Mouse (Mus musculus): ENCODE results near the gene Miga1. TPM values are rescaled to one million over a fixed set of nuclear protein-coding genes. Genes with fewer than 3 reads are reported as not detected.

Miga1 gene
- total and polyA plus RNA-seq, 2 experiments from 2014 or later: 18.7 to 28.2 TPM

DNA sequence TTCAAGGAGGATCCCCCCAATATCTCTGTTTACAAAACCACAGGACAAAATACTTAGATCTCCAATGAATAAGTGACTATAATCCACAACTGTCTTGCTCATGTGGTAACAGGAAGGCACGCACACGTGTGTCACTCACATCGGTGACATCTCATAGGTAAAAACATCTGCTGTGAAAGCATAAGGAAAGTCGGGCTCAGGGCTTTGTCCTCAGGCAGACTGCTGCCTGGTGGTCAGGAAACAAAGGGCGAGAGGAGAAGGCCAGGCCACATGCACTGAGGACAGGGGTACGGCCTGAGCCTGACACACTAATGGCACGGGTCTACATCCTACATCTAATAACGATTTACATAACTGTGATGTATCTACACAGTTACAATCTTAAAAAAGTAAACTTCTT is 65.2 kb downstream of the Miga1 start:
- Histone ChIP-seq H3K27ac (ENCODE audit: low read depth, low read length) (no peak overlapping the region), H3K9me3 (ENCODE audit: low read length) (no peaks in the 10 kb centered on the region), H3K36me3 (ENCODE audit: insufficient read depth, low read length) (peaks cover 15% of the 10 kb centered on the region), H3K9ac (replicated peaks; ENCODE audit: low read length, poor library complexity, severe bottlenecking) (no peak overlapping the region), H3K27me3 (ENCODE audit: insufficient read depth, low read length) (no peaks in the 10 kb centered on the region), H3K4me2 (ENCODE audit: low read depth, low read length, poor library complexity, severe bottlenecking) (no peak overlapping the region), H3K4me3 (ENCODE audit: low read depth, low read length) (no peak overlapping the region), H3K4me1 (ENCODE audit: insufficient read depth, low read length) (no peaks in the 10 kb centered on the region)
- no peak for TF ChIP-seq CTCF (IDR thresholded peaks at IDR 0.05)
- ATAC-seq (ENCODE audit: low FRiP score) (no peak), DNase-seq (ENCODE audit: low spot score) (no peak)
- 75% methylated on average over 8 of the region's 8 CpGs for WGBS

GRCm38 (mm10) chr3:152272974-152273685 is 67.1 kb downstream of the Miga1 start:
- 67% methylated on average over 20 of the region's 20 CpGs for WGBS
- TF ChIP-seq CTCF (IDR thresholded peaks at IDR 0.05): no peak
- Histone ChIP-seq H3K9ac (replicated peaks; ENCODE audit: low read length, poor library complexity, severe bottlenecking) (no peak overlapping the region), H3K36me3 (ENCODE audit: insufficient read depth, low read length) (peaks cover 15% of the 10 kb centered on the region), H3K27ac (ENCODE audit: low read depth, low read length) (no peak overlapping the region), H3K9me3 (ENCODE audit: low read length) (no peaks in the 10 kb centered on the region), H3K4me2 (ENCODE audit: low read depth, low read length, poor library complexity, severe bottlenecking) (no peak overlapping the region), H3K4me1 (ENCODE audit: insufficient read depth, low read length) (no peaks in the 10 kb centered on the region), H3K4me3 (ENCODE audit: low read depth, low read length) (no peak overlapping the region), H3K27me3 (ENCODE audit: insufficient read depth, low read length) (no peaks in the 10 kb centered on the region)
- no peak for ATAC-seq (ENCODE audit: low FRiP score)
- no peak for DNase-seq (ENCODE audit: low spot score)

DNA sequence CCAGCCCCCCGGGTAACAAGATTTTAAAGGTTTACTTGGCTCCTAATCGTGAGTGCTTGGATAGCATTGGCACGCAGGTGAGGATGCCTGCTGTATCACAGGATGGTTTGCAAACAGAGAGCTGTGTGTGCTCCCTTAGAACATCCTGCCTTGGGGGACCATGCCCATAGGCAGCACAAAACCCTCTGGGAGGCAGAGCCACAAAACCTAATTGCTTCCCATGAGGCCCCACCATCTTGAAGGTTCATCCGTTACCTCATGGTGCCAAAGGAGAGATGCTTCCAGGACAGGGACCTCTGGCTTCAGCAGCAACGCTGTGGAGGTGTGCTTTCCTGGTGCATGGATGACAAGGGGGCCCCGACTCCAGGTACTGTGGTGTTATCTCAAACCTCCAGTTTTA is 68.3 kb downstream of the Miga1 start:
- peaks cover 15% of the 10 kb centered on the region for H3K36me3 ChIP-seq (ENCODE audit: insufficient read depth, low read length)
- no peaks in the 10 kb centered on the region for H3K27me3 ChIP-seq (ENCODE audit: insufficient read depth, low read length)
- no peak overlapping the region for H3K4me3 ChIP-seq (ENCODE audit: low read depth, low read length)
- no peak overlapping the region for H3K27ac ChIP-seq (ENCODE audit: low read depth, low read length)
- H3K4me2 ChIP-seq (ENCODE audit: low read depth, low read length, poor library complexity, severe bottlenecking): no peak overlapping the region
- DNase-seq (ENCODE audit: low spot score) (no peak), ATAC-seq (ENCODE audit: low FRiP score) (no peak)
- no peak for TF ChIP-seq CTCF (IDR thresholded peaks at IDR 0.05)
- H3K9ac ChIP-seq (replicated peaks; ENCODE audit: low read length, poor library complexity, severe bottlenecking): no peak overlapping the region
- H3K4me1 ChIP-seq (ENCODE audit: insufficient read depth, low read length): no peaks in the 10 kb centered on the region
- H3K9me3 ChIP-seq (ENCODE audit: low read length): no peaks in the 10 kb centered on the region
- 79% methylated on average over 6 of the region's 6 CpGs for WGBS

- H3K4me1 ChIP-seq (ENCODE audit: insufficient read depth, low read length): no peaks in the 10 kb centered on the region
- H3K4me2 ChIP-seq (ENCODE audit: low read depth, low read length, poor library complexity, severe bottlenecking): no peak overlapping the region
- no peak overlapping the region for H3K27ac ChIP-seq (ENCODE audit: low read depth, low read length)
- H3K36me3 ChIP-seq (ENCODE audit: insufficient read depth, low read length): peaks cover 11% of the 10 kb centered on the region
- H3K4me3 ChIP-seq (ENCODE audit: low read depth, low read length): no peak overlapping the region
- no peak for DNase-seq (ENCODE audit: low spot score)
- WGBS: 85% methylated on average over 10 of the region's 10 CpGs
- ATAC-seq (ENCODE audit: low FRiP score): no peak
- no peak overlapping the region for H3K9ac ChIP-seq (replicated peaks; ENCODE audit: low read length, poor library complexity, severe bottlenecking)
- no peak for TF ChIP-seq CTCF (IDR thresholded peaks at IDR 0.05)
- H3K27me3 ChIP-seq (ENCODE audit: insufficient read depth, low read length): no peaks in the 10 kb centered on the region
- H3K9me3 ChIP-seq (ENCODE audit: low read length): no peaks in the 10 kb centered on the region
Measured at GRCm38 (mm10) chr3:152271071-152271710, 69.0 kb downstream of the Miga1 start.

GRCm38 (mm10) chr3:152268099-152268498 is 72.1 kb downstream of the Miga1 start:
- Histone ChIP-seq H3K27ac (ENCODE audit: low read depth, low read length) (no peak overlapping the region), H3K27me3 (ENCODE audit: insufficient read depth, low read length) (no peaks in the 10 kb centered on the region; the same call in 1 of the 2 replicates), H3K9me3 (ENCODE audit: low read length) (no peaks in the 10 kb centered on the region), H3K9ac (replicated peaks; ENCODE audit: low read length, poor library complexity, severe bottlenecking) (no peak overlapping the region), H3K4me2 (ENCODE audit: low read depth, low read length, poor library complexity, severe bottlenecking) (no peak overlapping the region), H3K4me3 (ENCODE audit: low read depth, low read length) (no peak overlapping the region), H3K4me1 (ENCODE audit: insufficient read depth, low read length) (peaks cover 2% of the 10 kb centered on the region; the same call in 1 of the 2 replicates), H3K36me3 (ENCODE audit: insufficient read depth, low read length) (no peaks in the 10 kb centered on the region)
- 92% methylated on average over 14 of the region's 14 CpGs for WGBS
- TF ChIP-seq CTCF (IDR thresholded peaks at IDR 0.05): no peak
- ATAC-seq (ENCODE audit: low FRiP score) (no peak), DNase-seq (ENCODE audit: low spot score) (no peak)

DNA sequence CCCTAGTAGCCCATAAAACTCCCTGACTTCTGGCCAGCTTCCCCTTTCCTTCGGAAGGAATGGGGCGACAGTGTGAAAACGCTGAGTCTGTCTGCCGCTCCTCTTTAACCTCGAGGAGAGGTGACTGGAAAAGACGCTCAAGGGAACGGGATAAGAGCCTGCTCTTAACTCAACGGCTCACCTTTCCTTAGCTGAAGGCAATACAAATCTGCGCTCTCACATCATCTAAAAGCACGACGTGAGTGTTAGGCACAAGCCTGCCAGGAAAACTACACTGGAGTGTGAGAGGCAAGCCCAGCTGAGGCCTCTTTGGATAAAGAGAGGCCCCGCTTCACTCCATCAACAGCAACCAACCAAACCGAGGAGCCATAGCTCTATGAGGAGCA is 74.2 kb downstream of the Miga1 start, which contains the start of gene Nexn:
Gene Nexn, minus strand, starts transcription at position 315 of the 386 bp plus-strand sequence.
- H3K9ac ChIP-seq (replicated peaks; ENCODE audit: low read length, poor library complexity, severe bottlenecking): peak within 1 kb of the TSS; percentile 44
- no peaks in the 10 kb centered on the region; the same call in 1 of the 2 replicates for H3K27me3 ChIP-seq (ENCODE audit: insufficient read depth, low read length)
- ATAC-seq (ENCODE audit: low FRiP score) (0 out of 2 replicates have a peak, but pooled peaks have one; percentile 9), DNase-seq (ENCODE audit: low spot score) (no peak)
- H3K4me3 ChIP-seq (ENCODE audit: low read depth, low read length): peak within 1 kb of the TSS; percentile 55
- 4% methylated on average over 13 of the region's 13 CpGs for WGBS
- H3K4me2 ChIP-seq (ENCODE audit: low read depth, low read length, poor library complexity, severe bottlenecking): peak within 1 kb of the TSS; percentile 100
- no peak within 1 kb of the TSS for H3K27ac ChIP-seq (ENCODE audit: low read depth, low read length)
- no peaks in the 10 kb centered on the region for H3K9me3 ChIP-seq (ENCODE audit: low read length)
- H3K36me3 ChIP-seq (ENCODE audit: insufficient read depth, low read length): no peaks in the 10 kb centered on the region
- peaks cover 2% of the 10 kb centered on the region; the same call in 1 of the 2 replicates for H3K4me1 ChIP-seq (ENCODE audit: insufficient read depth, low read length)
- no peak for TF ChIP-seq CTCF (IDR thresholded peaks at IDR 0.05)

Measured in midbrain, postnatal 0 days (tissue).